Mouse (Mus musculus) cortical plate, adult 2 months (tissue): ENCODE measurements around the gene Fut8.

Experiments
- CTCF ChIP-seq: fragments of 200-500 bp; IDR thresholded peaks from 2 replicates; pipeline ENCODE4 v1.5.1; 2011; ENCODE audit warnings: mild to moderate bottlenecking, control low read depth, low read length; ENCODE audit not compliant: insufficient read depth; ENCODE audit errors: extremely low read depth
- POLR2A ChIP-seq: fragments of 200-500 bp; IDR thresholded peaks from 2 replicates; pipeline ENCODE4 v1.6.1; 2011; ENCODE audit warnings: mild to moderate bottlenecking, low read length, control low read depth; ENCODE audit not compliant: insufficient read depth; ENCODE audit errors: extremely low read depth

DNA sequence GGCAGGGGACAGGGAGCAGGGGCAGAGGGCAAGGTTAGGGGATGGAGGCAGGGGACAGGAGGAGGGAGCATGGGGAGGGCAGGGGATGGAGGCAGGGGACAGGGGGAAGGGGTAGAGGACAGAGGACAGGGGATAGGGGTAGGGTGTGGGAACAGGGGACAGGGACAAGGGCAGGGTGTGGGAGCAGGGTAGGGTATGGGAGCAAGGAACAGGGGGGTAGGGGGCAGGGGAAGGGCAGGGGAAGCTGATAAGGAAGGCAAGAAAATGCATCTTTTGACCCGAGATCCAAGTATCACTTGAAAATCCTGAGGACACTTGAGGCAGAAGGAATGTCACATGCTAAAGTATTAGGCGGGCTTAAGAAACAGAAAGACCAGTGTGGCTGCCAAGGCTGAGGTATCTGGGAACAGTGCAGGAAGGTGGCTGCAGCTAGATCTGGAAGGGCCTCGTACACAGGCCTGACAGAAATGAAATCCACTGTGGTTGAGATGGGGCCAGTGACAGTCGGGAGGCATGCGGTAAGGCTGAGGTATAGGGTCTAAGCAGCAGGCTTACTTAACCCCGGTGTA, 281.7 kb downstream of the Fut8 start:
- no peak for TF ChIP-seq CTCF
- TF ChIP-seq POLR2A: no peak
